In the genomic region with DNA sequence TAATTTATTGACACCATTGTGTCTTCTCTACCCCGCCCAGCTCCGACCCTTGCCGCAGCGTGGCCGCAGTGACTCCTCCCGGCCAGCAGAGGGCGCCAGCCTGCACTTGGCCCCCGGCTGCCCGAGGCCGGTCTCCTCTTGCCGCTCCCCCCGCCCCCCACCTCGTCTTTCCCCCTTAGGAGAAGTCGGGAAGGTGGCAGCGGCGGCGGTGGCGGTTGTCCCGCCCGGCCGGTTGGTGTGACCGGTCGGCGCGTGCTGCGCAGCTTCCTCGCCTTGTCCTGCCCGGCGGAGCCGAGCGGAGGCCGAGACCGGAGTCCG, we compare ENCODE assay signal across 7 mouse cellular contexts. TPM values are rescaled to one million over a fixed set of nuclear protein-coding genes. Genes with fewer than 3 reads are reported as not detected.
DNase-seq lines count a peak whose midpoint lies in the region; ATAC-seq and TF ChIP-seq lines count a peak whose summit lies in the region.

Gene Agfg1, plus strand, starts transcription at position 188 of the 318 bp plus-strand sequence.

- H3K27ac ChIP-seq in embryonic facial prominence, embryonic 10.5 days (replicated peaks), result peak within 1 kb of the TSS; percentile 95
- H3K27ac ChIP-seq in intestine, postnatal 0 days (ENCODE audit: low read depth, low read length), result peak within 1 kb of the TSS; percentile 94
- peak within 1 kb of the TSS; percentile 90 for H3K27ac ChIP-seq in midbrain, embryonic 12.5 days (replicated peaks)
- H3K27ac ChIP-seq in small intestine, adult 2 months (ENCODE audit: insufficient read depth, low read depth, low read length), result peak within 1 kb of the TSS; percentile 63

- peak; percentile 99 for TF ChIP-seq CTCF in intestine, postnatal 0 days (IDR thresholded peaks at IDR 0.05; ENCODE audit: low read depth)
- TF ChIP-seq CTCF in small intestine, adult 2 months (IDR thresholded peaks at IDR 0.05; ENCODE audit: extremely low read depth, insufficient read length, insufficient replicate concordance, low read depth, low read length), result peak; percentile 96

- peak; percentile 98 for DNase-seq in adrenal gland, postnatal 10 days
- peak; percentile 96 for DNase-seq in embryonic facial prominence, embryonic 10.5 days (ENCODE audit: low spot score)
- DNase-seq in gonadal fat pad, adult 2 months (ENCODE audit: low read depth), result no peak
- DNase-seq in left cerebral cortex, postnatal 4 days, result peak; percentile 97

- intact Hi-C loops in left cerebral cortex, postnatal 4 days (cut with DNase I), result loop anchor here (5.0 kb wide), 1 partner anchor 37 kb away; no protein-coding TSS in a partner anchor

- ATAC-seq in intestine, postnatal 0 days, result peak; percentile 85
- peak; percentile 92 for ATAC-seq in midbrain, embryonic 12.5 days (ENCODE audit: low FRiP score, low read depth)

- H3K9ac ChIP-seq in intestine, postnatal 0 days (ENCODE audit: low read depth, low read length), result peak within 1 kb of the TSS; percentile 94
- H3K9ac ChIP-seq in midbrain, embryonic 12.5 days (replicated peaks), result peak within 1 kb of the TSS; percentile 92

- H3K4me1 ChIP-seq in embryonic facial prominence, embryonic 10.5 days, result peaks cover 20% of the 10 kb centered on the region
- 0 out of 2 replicates have a peak, but pooled peaks cover 3% of the 10 kb centered on the region for H3K4me1 ChIP-seq in intestine, postnatal 0 days (replicated peaks; ENCODE audit: control insufficient read depth, insufficient read depth, low read length)
- peaks cover 20% of the 10 kb centered on the region for H3K4me1 ChIP-seq in midbrain, embryonic 12.5 days
- peaks cover 7% of the 10 kb centered on the region for H3K4me1 ChIP-seq in small intestine, adult 2 months (ENCODE audit: control insufficient read depth, insufficient read depth, insufficient read length, low read length)

- peak within 1 kb of the TSS; percentile 87 for H3K4me2 ChIP-seq in intestine, postnatal 0 days (replicated peaks; ENCODE audit: low read depth)
- peak within 1 kb of the TSS; percentile 91 for H3K4me2 ChIP-seq in midbrain, embryonic 12.5 days (replicated peaks)

- H3K9me3 ChIP-seq in embryonic facial prominence, embryonic 10.5 days, result no peaks in the 10 kb centered on the region
- H3K9me3 ChIP-seq in intestine, postnatal 0 days (ENCODE audit: control insufficient read depth), result no peaks in the 10 kb centered on the region
- no peaks in the 10 kb centered on the region for H3K9me3 ChIP-seq in midbrain, embryonic 12.5 days

- peaks cover 5% of the 10 kb centered on the region for H3K36me3 ChIP-seq in embryonic facial prominence, embryonic 10.5 days (replicated peaks)
- peaks cover 4% of the 10 kb centered on the region; the same call in 1 of the 2 replicates for H3K36me3 ChIP-seq in intestine, postnatal 0 days (ENCODE audit: control insufficient read depth, insufficient read depth)
- 0 out of 2 replicates have a peak, but pooled peaks cover 3% of the 10 kb centered on the region for H3K36me3 ChIP-seq in midbrain, embryonic 12.5 days
- H3K36me3 ChIP-seq in small intestine, adult 2 months (ENCODE audit: control insufficient read depth, insufficient read depth, low read length), result no peaks in the 10 kb centered on the region

- H3K4me3 ChIP-seq in embryonic facial prominence, embryonic 10.5 days, result peak within 1 kb of the TSS; percentile 100
- peak within 1 kb of the TSS; percentile 99 for H3K4me3 ChIP-seq in intestine, postnatal 0 days (ENCODE audit: low read depth, low read length)
- H3K4me3 ChIP-seq in midbrain, embryonic 12.5 days, result peak within 1 kb of the TSS; percentile 81
- peak within 1 kb of the TSS; percentile 87 for H3K4me3 ChIP-seq in small intestine, adult 2 months (ENCODE audit: low read depth, low read length)

- peak; percentile 81 for TF ChIP-seq POLR2A in small intestine, adult 2 months (IDR thresholded peaks at IDR 0.05; ENCODE audit: low read depth, low read length)

- WGBS in embryonic facial prominence, embryonic 10.5 days, result under 1% methylated on average over 34 of the region's 34 CpGs
- WGBS in intestine, postnatal 0 days, result under 1% methylated on average over 34 of the region's 34 CpGs
- WGBS in midbrain, embryonic 12.5 days, result under 1% methylated on average over 33 of the region's 34 CpGs
- WGBS in small intestine, adult 2 months, result under 1% methylated on average over 33 of the region's 34 CpGs

- H3K27me3 ChIP-seq in embryonic facial prominence, embryonic 10.5 days (replicated peaks; ENCODE audit: low read depth, poor library complexity, severe bottlenecking), result no peaks in the 10 kb centered on the region
- no peaks in the 10 kb centered on the region for H3K27me3 ChIP-seq in intestine, postnatal 0 days (replicated peaks; ENCODE audit: control insufficient read depth, insufficient read depth, low read length)
- no peaks in the 10 kb centered on the region for H3K27me3 ChIP-seq in midbrain, embryonic 12.5 days
- H3K27me3 ChIP-seq in small intestine, adult 2 months (ENCODE audit: control insufficient read depth, insufficient read depth, low read length), result no peaks in the 10 kb centered on the region

RNA-seq across cellular contexts. Expression of gene Agfg1, which starts in this region (rescaled TPM):
- total RNA-seq in adrenal gland, postnatal 10 days (2021), result 10 to 100 TPM; 43.1 TPM
- polyA plus RNA-seq in embryonic facial prominence, embryonic 10.5 days (2016; fragmentation: Nextera tagmentation; extraction: Ambion mirVana), result 32.3 and 35.4 TPM in 2 replicates
- 31.3 and 36.8 TPM in 2 replicates for polyA plus RNA-seq in gonadal fat pad, adult 2 months (2012; rRNA removed)
- polyA plus RNA-seq in intestine, postnatal 0 days (2015; fragmentation: Nextera tagmentation; extraction: Ambion mirVana), result 35.8 and 36.7 TPM in 2 replicates
- total RNA-seq in left cerebral cortex, postnatal 4 days (2021), result 100 to 1,000 TPM in 1 of 2 experiments, 10 to 100 TPM in 1; 96.1 to 106 TPM
- 40.7 and 45.3 TPM in 2 replicates for polyA plus RNA-seq in midbrain, embryonic 12.5 days (2016; fragmentation: Nextera tagmentation; extraction: Ambion mirVana)
- 28.4 and 46.7 TPM in 2 replicates for polyA plus RNA-seq in small intestine, adult 2 months (2012; rRNA removed)
